Mouse (Mus musculus) c-Kit-negative CD71-positive TER-119-positive erythroid progenitor cells, embryonic 14.5 days (primary cell): Measurements from ENCODE around the gene Itgae.

Experiments
- DNase-seq: peaks from one replicate; pipeline ENCODE4 v3.0.0-alpha.2; 2013; ENCODE audit warnings: low read depth, low spot score

Itgae gene

GRCm38 (mm10) chr11:73194444-73194843, 104.1 kb downstream of the Itgae start:
- no peak for DNase-seq
